Mouse (Mus musculus): ENCODE results near the gene Rad54l.

GRCm38 (mm10) chr4:116096291-116096690 lies 27.2 kb downstream of the Rad54l start:
- TF ChIP-seq EP300 (IDR thresholded peaks at IDR 0.05; ENCODE audit: low read depth in 1 of 2, low read length in 2 of 2): no peak
- no peak for TF ChIP-seq BHLHE40 (IDR thresholded peaks at IDR 0.05; ENCODE audit: borderline replicate concordance, low read depth, low read length)
- TF ChIP-seq TAL1 (IDR thresholded peaks at IDR 0.05; ENCODE audit: low read length): no peak
- TF ChIP-seq GATA1 (IDR thresholded peaks at IDR 0.05; ENCODE audit: low read depth, low read length): no peak
- TF ChIP-seq MAZ (IDR thresholded peaks at IDR 0.05; ENCODE audit: low read depth, low read length): no peak
- no peak for TF ChIP-seq CTCF (IDR thresholded peaks at IDR 0.05 in 2 of 3, conservative IDR thresholded peaks at IDR 0.05 in 1 of 3; ENCODE audit: control insufficient read depth in 1 of 3, insufficient read depth in 1 of 3, low read depth in 2 of 3, low read length in 3 of 3, poor library complexity in 1 of 3, severe bottlenecking in 1 of 3)
- no peak for TF ChIP-seq UBTF (IDR thresholded peaks at IDR 0.05; ENCODE audit: borderline replicate concordance, insufficient read depth, low read depth, low read length)
- no peak for TF ChIP-seq MEF2A (IDR thresholded peaks at IDR 0.05; ENCODE audit: extremely low read depth, insufficient replicate concordance, low read depth, low read length, poor library complexity, severe bottlenecking)
- no peak for TF ChIP-seq ELF1 (IDR thresholded peaks at IDR 0.05; ENCODE audit: low read depth, low read length)
- TF ChIP-seq ZKSCAN1 (IDR thresholded peaks at IDR 0.05; ENCODE audit: low read depth, low read length): no peak
- TF ChIP-seq HCFC1 (IDR thresholded peaks at IDR 0.05; ENCODE audit: low read depth, low read length): no peak

Measured in MEL (cell line).